Mouse (Mus musculus): ENCODE data around the gene Lrrc29. TPM values are rescaled to one million over a fixed set of nuclear protein-coding genes. Genes with fewer than 3 reads are reported as not detected.
A peak's percentile ranks its signal among the peaks of the same experiment; 100 is the strongest.

The Lrrc29 gene
- polyA plus RNA-seq, 1 experiment from 2014 or later = 2.1 TPM

DNA sequence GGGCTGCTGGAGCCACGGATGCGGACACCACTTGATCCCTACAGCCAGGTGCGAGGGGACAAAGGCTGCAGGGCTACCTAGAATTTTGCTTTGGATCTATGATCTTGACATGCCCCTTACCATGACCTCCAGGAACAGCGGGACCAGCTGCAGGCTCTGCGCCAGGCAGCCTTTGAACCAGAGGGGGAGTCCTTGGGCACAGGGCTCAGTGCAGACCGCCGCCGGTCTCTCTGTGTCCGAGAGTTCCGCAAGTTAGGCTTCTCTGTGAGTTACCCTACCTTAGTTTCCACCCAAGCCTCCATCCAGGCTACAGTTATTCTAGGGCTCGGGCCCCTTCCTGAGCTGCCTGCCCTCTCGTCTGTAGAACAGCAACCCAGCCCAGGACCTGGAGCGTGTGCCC is 18.4 kb downstream of the Lrrc29 start:
- peaks cover 24% of the 10 kb centered on the region for H3K4me1 ChIP-seq (ENCODE audit: control insufficient read depth, insufficient read depth, low read length)
- H3K27me3 ChIP-seq (ENCODE audit: control insufficient read depth, insufficient read depth, low read length) = no peaks in the 10 kb centered on the region
- H3K9ac ChIP-seq (ENCODE audit: low read length) = no peak overlapping the region
- H3K4me2 ChIP-seq (ENCODE audit: low read depth, low read length) = no peak overlapping the region
- H3K9me3 ChIP-seq (replicated peaks; ENCODE audit: control insufficient read depth, low read length) = no peaks in the 10 kb centered on the region
- no peak overlapping the region for H3K27ac ChIP-seq (ENCODE audit: low read length)
- H3K4me3 ChIP-seq (replicated peaks; ENCODE audit: low read length) = no peak overlapping the region
- WGBS = 95% methylated on average over 13 of the region's 13 CpGs
- no peak for ATAC-seq (ENCODE audit: insufficient read depth, low FRiP score)
- peaks cover 14% of the 10 kb centered on the region; the same call in 1 of the 2 replicates for H3K36me3 ChIP-seq (ENCODE audit: control insufficient read depth, insufficient read depth, low read length)

DNA sequence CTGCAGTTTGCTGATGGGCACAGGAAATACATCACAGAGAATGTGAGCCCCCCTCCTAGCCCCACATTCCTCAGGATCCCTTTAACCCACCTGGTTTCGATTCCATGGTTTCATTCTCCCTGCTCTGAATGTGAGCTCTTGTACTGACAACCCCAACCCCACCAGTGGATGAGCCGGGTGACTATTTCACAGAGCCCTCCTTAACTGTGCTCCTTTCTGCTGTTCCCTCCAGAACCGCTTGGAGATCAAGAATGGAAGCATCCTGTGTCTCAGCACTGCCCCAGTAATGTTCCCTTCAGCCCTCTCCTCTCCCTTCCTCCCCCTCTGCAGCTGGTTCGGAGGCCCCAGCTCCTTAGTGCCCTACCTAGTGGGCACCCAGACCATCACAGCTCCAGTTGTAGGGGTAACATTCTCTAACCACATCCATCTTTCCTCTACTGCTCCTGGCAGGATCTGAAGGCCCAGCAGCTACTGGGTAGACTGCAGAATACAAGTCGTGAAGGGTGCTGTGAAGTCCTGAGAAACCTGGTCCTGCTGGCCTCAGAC is 19.9 kb downstream of the Lrrc29 start:
- Histone ChIP-seq H3K4me3 (replicated peaks; ENCODE audit: low read length) (peak overlapping the region; percentile 54), H3K4me2 (ENCODE audit: low read depth, low read length) (peak overlapping the region; percentile 77), H3K36me3 (ENCODE audit: control insufficient read depth, insufficient read depth, low read length) (peaks cover 21% of the 10 kb centered on the region), H3K27ac (ENCODE audit: low read length) (peak overlapping the region; percentile 95), H3K9me3 (replicated peaks; ENCODE audit: control insufficient read depth, low read length) (no peaks in the 10 kb centered on the region), H3K27me3 (ENCODE audit: control insufficient read depth, insufficient read depth, low read length) (no peaks in the 10 kb centered on the region), H3K4me1 (ENCODE audit: control insufficient read depth, insufficient read depth, low read length) (peaks cover 24% of the 10 kb centered on the region), H3K9ac (ENCODE audit: low read length) (peak overlapping the region; percentile 77)
- ATAC-seq (ENCODE audit: insufficient read depth, low FRiP score) = no peak
- WGBS = 35% methylated on average over 5 of the region's 5 CpGs

DNA sequence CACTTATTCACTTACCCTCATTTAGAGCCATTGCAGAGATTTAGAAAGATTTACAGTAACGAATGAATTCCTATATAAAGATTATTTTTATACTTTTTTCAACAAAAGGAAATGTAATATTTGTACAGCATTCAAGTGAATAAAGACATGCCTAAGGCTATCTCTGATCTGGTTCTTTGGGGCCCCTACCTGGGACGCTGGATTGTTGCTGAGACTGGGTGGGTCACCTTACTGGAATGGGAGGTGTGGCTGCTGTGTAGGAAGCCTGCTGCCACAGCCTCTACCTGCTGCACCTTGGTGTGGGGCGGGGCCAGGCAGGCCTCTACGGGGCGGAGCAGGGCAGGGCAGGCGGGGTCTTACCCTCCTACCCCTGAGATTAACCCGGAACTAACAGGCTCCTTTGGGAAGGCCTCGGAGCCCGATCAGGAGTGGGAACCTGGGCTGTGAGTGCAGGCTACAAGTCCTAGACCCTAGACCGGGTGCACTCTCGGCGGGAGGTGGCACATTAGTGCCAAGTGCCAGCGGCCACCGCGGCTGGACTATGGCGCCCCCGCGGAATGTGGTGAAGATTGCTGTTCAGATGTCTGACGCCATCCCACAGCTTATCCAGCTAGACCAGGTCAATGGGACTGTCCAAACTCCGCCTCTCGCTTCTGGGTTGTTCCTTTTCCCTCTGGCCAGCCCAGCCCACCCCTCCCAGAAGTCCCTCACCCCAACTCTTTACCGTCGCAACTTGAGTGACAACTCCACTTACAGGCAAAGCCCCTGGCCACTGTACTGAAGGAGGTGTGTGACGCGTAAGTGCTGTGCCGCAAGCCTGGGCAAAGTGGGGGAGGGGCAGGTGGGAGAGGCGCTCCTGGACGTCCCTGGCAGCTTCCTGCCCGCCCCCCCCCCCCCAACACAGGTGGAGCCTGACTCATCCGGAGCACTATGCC is 20.6 kb downstream of the Lrrc29 start, which contains the start of gene Elmo3:
Gene Elmo3 (plus strand): TSS at position 391 of the 935 bp plus-strand sequence.
- Histone ChIP-seq H3K27me3 (ENCODE audit: control insufficient read depth, insufficient read depth, low read length) (no peaks in the 10 kb centered on the region), H3K9ac (ENCODE audit: low read length) (peak within 1 kb of the TSS; percentile 77), H3K9me3 (replicated peaks; ENCODE audit: control insufficient read depth, low read length) (no peaks in the 10 kb centered on the region), H3K4me1 (ENCODE audit: control insufficient read depth, insufficient read depth, low read length) (peaks cover 24% of the 10 kb centered on the region), H3K4me3 (replicated peaks; ENCODE audit: low read length) (peak within 1 kb of the TSS; percentile 54), H3K36me3 (ENCODE audit: control insufficient read depth, insufficient read depth, low read length) (peaks cover 26% of the 10 kb centered on the region), H3K27ac (ENCODE audit: low read length) (peak within 1 kb of the TSS; percentile 95), H3K4me2 (ENCODE audit: low read depth, low read length) (peak within 1 kb of the TSS; percentile 77)
- WGBS = 4% methylated on average over 30 of the region's 30 CpGs
- peak; percentile 94 for ATAC-seq (ENCODE audit: insufficient read depth, low FRiP score)

DNA sequence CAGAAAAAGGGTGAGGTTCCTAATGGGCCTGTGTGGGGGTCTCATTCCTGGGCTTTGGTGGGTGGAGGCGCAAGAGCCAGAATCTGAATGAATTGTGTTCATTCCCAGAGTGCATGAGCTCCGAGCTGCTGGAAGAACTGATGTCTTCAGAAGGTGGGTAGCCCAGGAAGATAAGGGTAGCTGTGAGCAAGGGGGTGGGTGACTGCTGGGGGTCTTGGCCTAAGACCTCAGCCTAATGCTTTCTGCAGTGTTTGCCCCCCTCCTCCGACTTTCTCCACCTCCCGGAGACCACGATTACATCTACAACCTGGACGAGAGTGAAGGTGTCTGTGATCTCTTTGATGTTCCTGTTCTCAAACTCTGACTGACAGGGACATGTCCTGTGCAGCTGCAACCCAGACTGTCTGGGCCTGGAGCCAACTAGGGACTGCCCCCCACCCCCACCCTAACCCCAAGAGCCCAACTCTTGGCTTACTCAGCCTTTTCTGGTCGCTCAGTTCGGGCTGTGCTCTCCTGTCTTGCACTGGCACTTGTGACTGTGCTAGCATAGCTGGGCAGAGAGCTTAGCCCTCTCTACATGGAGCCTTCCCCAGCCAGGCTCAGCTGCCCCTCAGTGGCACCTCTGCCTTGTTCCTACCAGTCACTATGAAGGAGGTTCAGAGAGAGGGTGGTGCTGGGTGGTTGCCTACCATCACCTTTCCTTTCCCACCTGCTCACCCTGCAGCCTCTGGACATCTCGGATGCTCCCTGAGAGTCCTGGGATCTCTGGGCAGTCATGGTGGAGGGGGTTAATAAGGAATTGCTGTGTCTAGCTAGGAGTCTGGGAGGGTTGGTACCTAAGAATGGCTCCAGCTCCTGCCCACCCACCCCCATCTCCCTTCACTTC is 21.5 kb downstream of the Lrrc29 start:
- peak overlapping the region; percentile 95 for H3K27ac ChIP-seq (ENCODE audit: low read length)
- 61% methylated on average over 9 of the region's 9 CpGs for WGBS
- no peak for ATAC-seq (ENCODE audit: insufficient read depth, low FRiP score)
- no peak overlapping the region for H3K4me3 ChIP-seq (replicated peaks; ENCODE audit: low read length)
- peak overlapping the region; percentile 32; the same call in 1 of the 2 replicates for H3K9ac ChIP-seq (ENCODE audit: low read length)
- peaks cover 26% of the 10 kb centered on the region for H3K36me3 ChIP-seq (ENCODE audit: control insufficient read depth, insufficient read depth, low read length)
- H3K4me1 ChIP-seq (ENCODE audit: control insufficient read depth, insufficient read depth, low read length) = peaks cover 24% of the 10 kb centered on the region
- peak overlapping the region; percentile 31; the same call in 1 of the 2 replicates for H3K4me2 ChIP-seq (ENCODE audit: low read depth, low read length)
- H3K27me3 ChIP-seq (ENCODE audit: control insufficient read depth, insufficient read depth, low read length) = no peaks in the 10 kb centered on the region
- H3K9me3 ChIP-seq (replicated peaks; ENCODE audit: control insufficient read depth, low read length) = no peaks in the 10 kb centered on the region

DNA sequence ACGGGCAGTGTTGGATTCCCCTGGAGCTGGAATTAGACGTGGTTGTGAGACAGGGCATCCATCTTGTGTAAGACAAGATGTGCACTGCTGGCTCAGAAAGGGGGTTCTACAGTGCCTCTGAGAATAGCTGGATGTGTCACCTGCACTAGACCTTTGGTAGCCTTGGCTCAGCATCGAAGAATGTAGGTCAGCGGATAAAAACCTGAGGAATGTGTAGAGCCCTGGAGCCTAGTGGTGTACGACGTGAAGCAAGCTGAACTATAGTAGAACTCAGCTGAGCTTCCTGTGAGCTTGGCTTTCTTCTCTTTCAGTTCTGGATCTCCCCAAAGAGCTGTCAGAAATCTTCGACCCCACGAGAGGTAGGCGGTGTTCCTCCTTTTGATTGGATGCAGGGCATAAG is 22.2 kb downstream of the Lrrc29 start:
- ATAC-seq (ENCODE audit: insufficient read depth, low FRiP score) = no peak
- peaks cover 27% of the 10 kb centered on the region for H3K4me1 ChIP-seq (ENCODE audit: control insufficient read depth, insufficient read depth, low read length)
- H3K9ac ChIP-seq (ENCODE audit: low read length) = no peak overlapping the region
- H3K9me3 ChIP-seq (replicated peaks; ENCODE audit: control insufficient read depth, low read length) = no peaks in the 10 kb centered on the region
- peaks cover 26% of the 10 kb centered on the region for H3K36me3 ChIP-seq (ENCODE audit: control insufficient read depth, insufficient read depth, low read length)
- 76% methylated on average over 9 of the region's 9 CpGs for WGBS
- H3K4me3 ChIP-seq (replicated peaks; ENCODE audit: low read length) = no peak overlapping the region
- no peaks in the 10 kb centered on the region for H3K27me3 ChIP-seq (ENCODE audit: control insufficient read depth, insufficient read depth, low read length)
- H3K27ac ChIP-seq (ENCODE audit: low read length) = no peak overlapping the region
- H3K4me2 ChIP-seq (ENCODE audit: low read depth, low read length) = no peak overlapping the region

DNA sequence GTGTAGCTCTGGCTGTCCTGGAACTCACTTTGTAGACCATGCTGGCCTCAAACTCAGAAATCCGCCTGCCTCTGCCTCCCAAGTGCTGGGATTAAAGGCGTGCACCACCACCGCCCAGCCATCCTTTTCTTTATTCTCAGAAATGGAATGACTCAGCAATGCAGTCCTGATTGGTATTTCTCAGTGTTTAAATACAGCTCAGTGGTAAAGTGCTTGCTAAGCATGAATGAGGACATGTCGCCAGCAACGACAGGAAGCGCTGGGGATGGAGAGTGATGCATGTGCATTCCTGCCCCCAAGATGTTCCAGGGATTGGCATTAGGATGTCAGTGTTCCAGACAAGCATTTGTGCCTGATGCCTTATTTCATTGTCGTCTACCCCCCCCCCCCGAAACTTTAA is 22.7 kb downstream of the Lrrc29 start:
- no peak overlapping the region for H3K9ac ChIP-seq (ENCODE audit: low read length)
- H3K4me2 ChIP-seq (ENCODE audit: low read depth, low read length) = no peak overlapping the region
- H3K27ac ChIP-seq (ENCODE audit: low read length) = no peak overlapping the region
- no peak for ATAC-seq (ENCODE audit: insufficient read depth, low FRiP score)
- 75% methylated on average over 8 of the region's 8 CpGs for WGBS
- no peaks in the 10 kb centered on the region for H3K9me3 ChIP-seq (replicated peaks; ENCODE audit: control insufficient read depth, low read length)
- peaks cover 31% of the 10 kb centered on the region for H3K4me1 ChIP-seq (ENCODE audit: control insufficient read depth, insufficient read depth, low read length)
- no peaks in the 10 kb centered on the region for H3K27me3 ChIP-seq (ENCODE audit: control insufficient read depth, insufficient read depth, low read length)
- peaks cover 26% of the 10 kb centered on the region for H3K36me3 ChIP-seq (ENCODE audit: control insufficient read depth, insufficient read depth, low read length)
- H3K4me3 ChIP-seq (replicated peaks; ENCODE audit: low read length) = no peak overlapping the region

DNA sequence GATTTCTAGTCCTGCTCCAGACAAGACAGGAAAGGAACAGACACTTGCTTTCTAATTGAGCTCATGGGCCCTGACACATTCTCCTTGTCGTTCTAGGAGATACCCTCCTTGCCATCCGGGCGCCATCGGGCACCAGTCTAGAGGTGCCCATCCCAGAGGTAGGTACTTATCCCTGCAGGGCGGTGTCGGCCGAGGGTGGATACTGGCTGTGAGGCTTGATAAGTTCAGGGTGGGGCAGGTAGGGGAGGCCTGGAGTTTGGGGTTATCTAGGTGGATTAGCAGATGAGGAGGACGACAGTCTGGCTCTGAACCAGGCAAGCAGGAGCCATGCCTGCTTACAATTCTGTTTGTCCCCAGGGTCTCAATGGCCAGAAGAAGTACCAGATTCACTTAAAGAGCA is 26.1 kb downstream of the Lrrc29 start:
- peaks cover 23% of the 10 kb centered on the region for H3K36me3 ChIP-seq (ENCODE audit: control insufficient read depth, insufficient read depth, low read length)
- peak; percentile 59 for ATAC-seq (ENCODE audit: insufficient read depth, low FRiP score)
- no peak overlapping the region for H3K4me3 ChIP-seq (replicated peaks; ENCODE audit: low read length)
- H3K9me3 ChIP-seq (replicated peaks; ENCODE audit: control insufficient read depth, low read length) = no peaks in the 10 kb centered on the region
- peaks cover 26% of the 10 kb centered on the region for H3K4me1 ChIP-seq (ENCODE audit: control insufficient read depth, insufficient read depth, low read length)
- no peak overlapping the region for H3K27ac ChIP-seq (ENCODE audit: low read length)
- H3K4me2 ChIP-seq (ENCODE audit: low read depth, low read length) = no peak overlapping the region
- no peak overlapping the region for H3K9ac ChIP-seq (ENCODE audit: low read length)
- H3K27me3 ChIP-seq (ENCODE audit: control insufficient read depth, insufficient read depth, low read length) = no peaks in the 10 kb centered on the region
- WGBS = 80% methylated on average over 8 of the region's 8 CpGs

DNA sequence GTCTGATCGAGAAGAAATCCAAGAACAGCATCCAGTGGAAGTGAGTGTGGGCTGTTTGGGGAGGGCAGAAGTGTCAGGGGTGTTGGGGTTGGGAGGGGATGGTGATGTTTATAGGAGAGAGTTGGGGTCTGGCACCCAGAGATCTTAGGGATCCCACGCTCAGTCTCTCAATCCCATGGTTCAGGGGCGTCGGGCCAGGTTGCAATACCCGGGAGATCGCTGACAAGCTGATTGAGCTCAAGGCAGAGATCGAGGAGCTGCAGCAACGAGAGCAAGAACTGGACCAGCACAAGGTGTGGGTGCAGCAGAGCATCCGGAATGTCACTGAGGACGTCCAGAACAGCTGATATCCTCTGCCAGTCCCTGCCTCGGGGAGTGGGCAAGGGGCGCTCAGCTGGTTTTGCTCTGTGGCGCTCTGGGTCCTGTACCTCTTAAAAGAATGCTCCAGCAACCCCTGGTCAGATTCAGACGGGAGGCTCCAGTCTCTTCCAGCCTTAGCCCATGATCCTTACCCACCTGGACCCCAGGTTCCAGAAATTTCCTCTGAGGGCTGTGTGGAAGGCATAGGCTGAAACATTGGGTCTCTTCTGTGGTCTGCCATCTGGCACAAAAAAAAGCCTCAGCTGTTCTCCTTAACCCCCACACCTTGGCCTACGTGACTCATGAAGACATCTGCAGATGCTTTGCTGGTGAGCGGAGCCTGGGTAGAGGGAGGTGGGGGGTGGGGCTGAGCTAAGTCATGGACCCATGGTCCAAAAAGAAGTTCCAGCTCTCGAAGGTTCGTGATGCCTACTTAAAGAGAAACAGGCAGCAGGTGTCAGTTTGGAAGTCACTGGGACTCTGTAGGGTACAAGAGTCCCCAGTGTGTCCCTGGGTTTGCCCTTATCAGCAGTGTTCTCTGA is 27.5 kb downstream of the Lrrc29 start:
- H3K36me3 ChIP-seq (ENCODE audit: control insufficient read depth, insufficient read depth, low read length) = peaks cover 23% of the 10 kb centered on the region
- peak overlapping the region; percentile 99 for H3K4me3 ChIP-seq (replicated peaks; ENCODE audit: low read length)
- H3K9me3 ChIP-seq (replicated peaks; ENCODE audit: control insufficient read depth, low read length) = no peaks in the 10 kb centered on the region
- WGBS = 49% methylated on average over 18 of the region's 18 CpGs
- H3K9ac ChIP-seq (ENCODE audit: low read length) = peak overlapping the region; percentile 97
- no peaks in the 10 kb centered on the region for H3K27me3 ChIP-seq (ENCODE audit: control insufficient read depth, insufficient read depth, low read length)
- peaks cover 16% of the 10 kb centered on the region for H3K4me1 ChIP-seq (ENCODE audit: control insufficient read depth, insufficient read depth, low read length)
- H3K4me2 ChIP-seq (ENCODE audit: low read depth, low read length) = peak overlapping the region; percentile 85
- ATAC-seq (ENCODE audit: insufficient read depth, low FRiP score) = no peak
- no peak overlapping the region for H3K27ac ChIP-seq (ENCODE audit: low read length)
